ENCODE assay signal across 27 mouse cellular contexts in genomic region chr9:31291978-31292377, GRCm38 (mm10). TPM values are rescaled to one million over a fixed set of nuclear protein-coding genes. Genes with fewer than 3 reads are reported as not detected.
DNase-seq lines count a peak whose midpoint lies in the region; ATAC-seq lines count a peak whose summit lies in the region.
"Had no signal": no experiment of that assay in that cellular context is flagged by ENCODE, and none has a peak within 500 bp of the region (broad histone marks: within the 10 kb centered on the region; RNA-seq: fewer than 3 reads in every experiment).

No protein-coding gene starts in this region.

- H3K27me3 ChIP-seq in kidney, embryonic 16.5 days (ENCODE audit: insufficient read depth, low read length): no peaks in the 10 kb centered on the region
- H3K27me3 ChIP-seq in liver, embryonic 12.5 days (replicated peaks): no peaks in the 10 kb centered on the region
- no peaks in the 10 kb centered on the region for H3K27me3 ChIP-seq in liver, embryonic 11.5 days (replicated peaks; ENCODE audit: control insufficient read depth, insufficient read depth, low read length)
- H3K27me3 ChIP-seq: embryonic facial prominence, embryonic 13.5 days; forebrain, embryonic 12.5 days; forebrain, embryonic 15.5 days; heart, embryonic 13.5 days; hindbrain, embryonic 12.5 days; hindbrain, embryonic 15.5 days had no signal

- DNase-seq in kidney, postnatal 36 days: no peak
- DNase-seq in liver, embryonic 11.5 days (ENCODE audit: low spot score): no peak
- DNase-seq in A20 (ENCODE audit: low read depth, low spot score): peak; percentile 82
- DNase-seq in layer of hippocampus, postnatal 14 days (ENCODE audit: low spot score in 2 of 2): no peak
- DNase-seq: adrenal gland, adult 2 months; adrenal gland, postnatal 25 days; cerebellum, adult 11-12 months; cerebellum, adult 8-10 months; cerebellum, postnatal 10 days; cerebellum, postnatal 36 days; embryo, embryonic 11 days; gastrocnemius, postnatal 25 days; heart, adult 2 months; heart, postnatal 14 days had no signal

- no peak overlapping the region for H3K27ac ChIP-seq in kidney, embryonic 16.5 days (ENCODE audit: low read length)
- H3K27ac ChIP-seq in liver, embryonic 12.5 days: no peak overlapping the region
- H3K27ac ChIP-seq in liver, embryonic 11.5 days (ENCODE audit: low read depth, low read length): no peak overlapping the region
- H3K27ac ChIP-seq: embryonic facial prominence, embryonic 10.5 days; embryonic facial prominence, embryonic 13.5 days; forebrain, embryonic 12.5 days; forebrain, embryonic 15.5 days; heart, adult 2 months; heart, embryonic 10.5 days; heart, embryonic 13.5 days; hindbrain, embryonic 12.5 days; hindbrain, embryonic 15.5 days had no signal

- no peaks in the 10 kb centered on the region for H3K9me3 ChIP-seq in kidney, embryonic 16.5 days (ENCODE audit: low read length)
- H3K9me3 ChIP-seq in liver, embryonic 12.5 days (replicated peaks): no peaks in the 10 kb centered on the region
- no peaks in the 10 kb centered on the region for H3K9me3 ChIP-seq in liver, embryonic 11.5 days (ENCODE audit: control insufficient read depth, low read length)
- H3K9me3 ChIP-seq: embryonic facial prominence, embryonic 10.5 days; embryonic facial prominence, embryonic 13.5 days; forebrain, embryonic 12.5 days; forebrain, embryonic 15.5 days; heart, embryonic 10.5 days; heart, embryonic 13.5 days; hindbrain, embryonic 12.5 days; hindbrain, embryonic 15.5 days had no signal

- 0 out of 2 replicates have a peak, but pooled peaks have one; percentile 42 for ATAC-seq in kidney, embryonic 16.5 days (ENCODE audit: low FRiP score, low TSS enrichment)
- ATAC-seq in liver, embryonic 12.5 days: peak; percentile 44
- no peak for ATAC-seq in liver, embryonic 11.5 days (replicated peaks; ENCODE audit: low FRiP score)
- ATAC-seq in megakaryocyte-erythroid progenitor cell, adult 5-6 weeks (replicated peaks; ENCODE audit: low FRiP score, low TSS enrichment, poor library complexity, severe bottlenecking): 0 out of 2 replicates have a peak, but pooled peaks have one; percentile 23
- ATAC-seq: CD4-positive, CD25-positive, alpha-beta regulatory T cell, adult 4 months; forebrain, embryonic 15.5 days had no signal

- no peak overlapping the region for H3K9ac ChIP-seq in kidney, embryonic 16.5 days (replicated peaks; ENCODE audit: low read length)
- no peak overlapping the region for H3K9ac ChIP-seq in liver, embryonic 12.5 days
- H3K9ac ChIP-seq in liver, embryonic 11.5 days (ENCODE audit: low read depth, low read length): no peak overlapping the region
- H3K9ac ChIP-seq: embryonic facial prominence, embryonic 13.5 days; forebrain, embryonic 12.5 days; forebrain, embryonic 15.5 days; heart, embryonic 13.5 days; hindbrain, embryonic 12.5 days; hindbrain, embryonic 15.5 days had no signal

- no peaks in the 10 kb centered on the region for H3K36me3 ChIP-seq in kidney, embryonic 16.5 days (ENCODE audit: insufficient read depth, low read length)
- 0 out of 2 replicates have a peak, but pooled peaks cover 4% of the 10 kb centered on the region for H3K36me3 ChIP-seq in liver, embryonic 12.5 days
- H3K36me3 ChIP-seq in liver, embryonic 11.5 days (ENCODE audit: control insufficient read depth, insufficient read depth, low read length): no peaks in the 10 kb centered on the region
- H3K36me3 ChIP-seq: forebrain, embryonic 12.5 days; forebrain, embryonic 15.5 days; heart, embryonic 10.5 days; heart, embryonic 13.5 days; hindbrain, embryonic 12.5 days; hindbrain, embryonic 15.5 days had no signal

- H3K4me1 ChIP-seq in kidney, embryonic 16.5 days (ENCODE audit: insufficient read depth, low read length): no peaks in the 10 kb centered on the region; the same call in 1 of the 2 replicates
- H3K4me1 ChIP-seq in liver, embryonic 12.5 days: peaks cover 44% of the 10 kb centered on the region
- peaks cover 3% of the 10 kb centered on the region; the same call in 1 of the 2 replicates for H3K4me1 ChIP-seq in liver, embryonic 11.5 days (replicated peaks; ENCODE audit: control insufficient read depth, insufficient read depth, low read length)
- H3K4me1 ChIP-seq: heart, embryonic 10.5 days; hindbrain, embryonic 12.5 days had no signal

- 47% methylated on average over 4 of the region's 4 CpGs for WGBS in kidney, embryonic 16.5 days
- WGBS in liver, embryonic 12.5 days (ENCODE audit: insufficient replicate concordance): 67% methylated on average over 4 of the region's 4 CpGs
- 80% methylated on average over 4 of the region's 4 CpGs for WGBS in liver, embryonic 11.5 days

- no peak overlapping the region for H3K4me2 ChIP-seq in kidney, embryonic 16.5 days (replicated peaks; ENCODE audit: low read depth, low read length)
- H3K4me2 ChIP-seq in liver, embryonic 12.5 days: no peak overlapping the region
- H3K4me2 ChIP-seq in liver, embryonic 11.5 days: no peak overlapping the region
- H3K4me2 ChIP-seq: embryonic facial prominence, embryonic 13.5 days; forebrain, embryonic 12.5 days; forebrain, embryonic 15.5 days; heart, embryonic 13.5 days; hindbrain, embryonic 12.5 days; hindbrain, embryonic 15.5 days had no signal

- H3K4me3 ChIP-seq in kidney, embryonic 16.5 days (ENCODE audit: low read length): no peak overlapping the region
- H3K4me3 ChIP-seq in liver, embryonic 12.5 days: no peak overlapping the region
- H3K4me3 ChIP-seq in liver, embryonic 11.5 days (ENCODE audit: low read depth, low read length): no peak overlapping the region
- H3K4me3 ChIP-seq: embryonic facial prominence, embryonic 10.5 days; embryonic facial prominence, embryonic 13.5 days; erythroblast, embryonic 14.5 days; forebrain, embryonic 12.5 days; forebrain, embryonic 15.5 days; heart, adult 2 months; heart, embryonic 10.5 days; heart, embryonic 13.5 days; hindbrain, embryonic 12.5 days; hindbrain, embryonic 15.5 days had no signal

RNA-seq across cellular contexts. Expression of gene Prdm10, which starts 11.6 kb away (rescaled TPM):
- polyA plus RNA-seq in kidney, embryonic 16.5 days (2015; fragmentation: Nextera tagmentation; extraction: Ambion mirVana): 5.4 and 5.8 TPM in 2 replicates
- 4.1 and 4.7 TPM in 2 replicates for polyA plus RNA-seq in liver, embryonic 12.5 days (2016; fragmentation: Nextera tagmentation; extraction: Ambion mirVana)
- 5.7 and 6.5 TPM in 2 replicates for polyA plus RNA-seq in liver, embryonic 11.5 days (2014; fragmentation: Nextera tagmentation; extraction: Ambion mirVana)
- total RNA-seq in megakaryocyte-erythroid progenitor cell, adult 5-6 weeks (2014; fragmentation: Nextera tagmentation): 14.0 and 20.2 TPM in 2 replicates
- 8.8 and 10.1 TPM in 2 replicates for total RNA-seq in megakaryocyte-erythroid progenitor cell, adult 5-6 weeks (2017)
- total RNA-seq in layer of hippocampus, postnatal 14 days (2021): 10 to 100 TPM; 16.8 to 17.2 TPM
